Comparison of ENCODE assay signal across 12 mouse cellular contexts in the genomic region with DNA sequence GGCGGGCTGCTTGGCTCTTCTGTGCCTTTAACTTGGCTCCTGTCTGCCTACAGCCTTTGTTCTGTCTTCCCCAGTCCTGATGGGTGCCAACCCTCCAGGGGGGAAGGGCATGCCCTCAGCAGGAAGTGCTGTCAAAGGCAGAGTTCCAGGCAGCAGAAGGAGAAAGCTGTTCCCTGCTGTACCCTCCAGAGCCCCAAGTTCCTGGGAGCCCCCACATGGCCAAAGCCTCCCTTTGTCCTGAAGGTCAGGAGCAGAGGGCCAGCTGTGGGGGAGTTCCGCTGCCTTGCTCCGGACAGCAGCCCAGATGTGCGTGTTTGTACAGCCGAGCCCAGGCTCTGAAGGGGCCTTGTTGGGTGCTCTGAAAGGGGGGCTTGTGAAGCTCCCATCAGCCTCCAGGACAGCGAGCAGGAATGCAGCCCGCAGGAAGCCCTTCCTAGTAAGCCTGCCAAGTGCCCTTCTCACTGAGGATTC. TPM values are rescaled to one million over a fixed set of nuclear protein-coding genes. Genes with fewer than 3 reads are reported as not detected.
A peak's percentile ranks its signal among the peaks of the same experiment; 100 is the strongest.
DNase-seq lines count a peak whose midpoint lies in the region; ATAC-seq lines count a peak whose summit lies in the region.
"Had no signal": no experiment of that assay in that cellular context is flagged by ENCODE, and none has a peak within 500 bp of the region (broad histone marks: within the 10 kb centered on the region; RNA-seq: fewer than 3 reads in every experiment).

No protein-coding gene starts in this region.

- DNase-seq in layer of hippocampus, adult 11-12 months (ENCODE audit: low spot score), result peak; percentile 62
- no peak for DNase-seq in layer of hippocampus, adult 9-10 months (ENCODE audit: low spot score)
- DNase-seq in cerebellum, adult 9-11 months, result peak; percentile 40
- DNase-seq in hindbrain, embryonic 14.5 days (ENCODE audit: low spot score), result no peak
- no peak for DNase-seq in adrenal gland, postnatal 14 days
- DNase-seq in embryo, embryonic 10 days (ENCODE audit: low spot score), result no peak
- no peak for DNase-seq in c-Kit-positive CD71-positive TER-119-positive erythroid progenitor cells, embryonic 14.5 days (ENCODE audit: low spot score)
- DNase-seq: gastrocnemius, postnatal 36 days had no signal

- ATAC-seq in hindbrain, embryonic 14.5 days (ENCODE audit: low FRiP score), result peak; percentile 55; the same call in 1 of the 2 replicates
- ATAC-seq in midbrain, embryonic 13.5 days, result no peak

- 19% methylated on average over 7 of the region's 7 CpGs for WGBS in hindbrain, embryonic 14.5 days
- 22% methylated on average over 7 of the region's 7 CpGs for WGBS in midbrain, embryonic 13.5 days

- H3K4me1 ChIP-seq in hindbrain, embryonic 14.5 days (replicated peaks; ENCODE audit: control insufficient read depth, insufficient read depth, low read length), result peaks cover 8% of the 10 kb centered on the region; the same call in 1 of the 2 replicates
- H3K4me1 ChIP-seq in midbrain, embryonic 13.5 days (replicated peaks), result peaks cover 36% of the 10 kb centered on the region

- no peaks in the 10 kb centered on the region for H3K27me3 ChIP-seq in hindbrain, embryonic 14.5 days (ENCODE audit: control insufficient read depth, insufficient read depth, low read length)
- 0 out of 2 replicates have a peak, but pooled peaks cover 4% of the 10 kb centered on the region for H3K27me3 ChIP-seq in midbrain, embryonic 13.5 days

- H3K4me2 ChIP-seq in hindbrain, embryonic 14.5 days (replicated peaks), result no peak overlapping the region
- H3K4me2 ChIP-seq in midbrain, embryonic 13.5 days (replicated peaks), result no peak overlapping the region
- H3K4me2 ChIP-seq: kidney, embryonic 15.5 days had no signal

- no peak overlapping the region for H3K9ac ChIP-seq in hindbrain, embryonic 14.5 days
- H3K9ac ChIP-seq in midbrain, embryonic 13.5 days (replicated peaks), result no peak overlapping the region
- H3K9ac ChIP-seq: kidney, embryonic 15.5 days had no signal

- H3K9me3 ChIP-seq in hindbrain, embryonic 14.5 days (ENCODE audit: control insufficient read depth, low read length), result no peaks in the 10 kb centered on the region
- no peaks in the 10 kb centered on the region for H3K9me3 ChIP-seq in midbrain, embryonic 13.5 days
- H3K9me3 ChIP-seq: kidney, embryonic 15.5 days had no signal

- no peak overlapping the region for H3K4me3 ChIP-seq in hindbrain, embryonic 14.5 days (replicated peaks; ENCODE audit: low read length)
- H3K4me3 ChIP-seq in midbrain, embryonic 13.5 days (replicated peaks), result no peak overlapping the region
- H3K4me3 ChIP-seq: kidney, embryonic 15.5 days had no signal

- H3K36me3 ChIP-seq in hindbrain, embryonic 14.5 days (replicated peaks; ENCODE audit: control insufficient read depth, insufficient read depth), result no peaks in the 10 kb centered on the region
- H3K36me3 ChIP-seq in midbrain, embryonic 13.5 days, result no peaks in the 10 kb centered on the region
- H3K36me3 ChIP-seq: kidney, embryonic 15.5 days had no signal

- H3K27ac ChIP-seq in hindbrain, embryonic 14.5 days, result no peak overlapping the region
- 0 out of 2 replicates have a peak overlapping the region, but pooled peaks have one; percentile 25 for H3K27ac ChIP-seq in midbrain, embryonic 13.5 days
- H3K27ac ChIP-seq: kidney, embryonic 15.5 days had no signal

RNA-seq across cellular contexts. Expression of gene 3100002H09Rik, which starts 13.5 kb away (rescaled TPM):
- not detected in 2 replicates for polyA plus RNA-seq in hindbrain, embryonic 14.5 days (2014; fragmentation: Nextera tagmentation; extraction: Ambion mirVana)
- 0.79 and 1.1 TPM in 2 replicates for polyA plus RNA-seq in midbrain, embryonic 13.5 days (2015; fragmentation: Nextera tagmentation; extraction: Ambion mirVana)
- not detected in 2 replicates for total RNA-seq in adrenal gland, postnatal 14 days (2021)
- total RNA-seq: ES-E14; gastrocnemius, postnatal 36 days had no signal
- polyA plus RNA-seq: kidney, embryonic 15.5 days; small intestine, adult 2 months had no signal

RNA-seq across cellular contexts. Expression of gene Pou3f1, which starts 32.5 kb away (rescaled TPM):
- 9.6 and 11.2 TPM in 2 replicates for polyA plus RNA-seq in hindbrain, embryonic 14.5 days (2014; fragmentation: Nextera tagmentation; extraction: Ambion mirVana)
- polyA plus RNA-seq in midbrain, embryonic 13.5 days (2015; fragmentation: Nextera tagmentation; extraction: Ambion mirVana), result 14.2 and 19.3 TPM in 2 replicates
- 0.11 and 0.19 TPM in 2 replicates for total RNA-seq in adrenal gland, postnatal 14 days (2021)

Comparison
In these comparisons a context has a peak if more than half of its experiments do, and no peak if none do; other contexts are left out.
1. DNase-seq: peak in layer of hippocampus, adult 11-12 months (single experiment) and cerebellum, adult 9-11 months (single experiment); none in layer of hippocampus, adult 9-10 months (single experiment), hindbrain, embryonic 14.5 days (single experiment), adrenal gland, postnatal 14 days (single experiment), embryo, embryonic 10 days (single experiment) and c-Kit-positive CD71-positive TER-119-positive erythroid progenitor cells, embryonic 14.5 days (single experiment).